Mouse (Mus musculus) thymus, adult 2 months (tissue): ENCODE measurements around the gene Casp9.

Experiments used
- CTCF ChIP-seq: fragments of 200-500 bp; IDR thresholded peaks from 2 replicates; pipeline ENCODE4 v1.5.1; 2012; ENCODE audit warnings: mild to moderate bottlenecking, control low read depth, low read length, moderate library complexity, borderline replicate concordance; ENCODE audit not compliant: control insufficient read depth, poor library complexity, insufficient read depth; ENCODE audit errors: extremely low read depth
- POLR2A ChIP-seq: fragments of 200-500 bp; IDR thresholded peaks from 2 replicates; pipeline ENCODE4 v1.6.1; 2012; ENCODE audit warnings: mild to moderate bottlenecking, low read length, control low read depth, moderate library complexity; ENCODE audit not compliant: control insufficient read depth, poor library complexity, insufficient read depth; ENCODE audit errors: extremely low read depth

- no peak for TF ChIP-seq POLR2A
- TF ChIP-seq CTCF: no peak
Measured at GRCm38 (mm10) chr4:141766668-141767352, 26.6 kb upstream of the Casp9 start.
